Mouse (Mus musculus) kidney, postnatal 36 days (tissue): ENCODE results near the gene Ube4b.
A peak's percentile ranks its signal among the peaks of the same experiment; 100 is the strongest.
"Not testable (repeated sequence)": the region's sequence is repeated elsewhere in the genome, so short reads cannot be mapped to it uniquely, and the experiment has no call there.

ENCODE experiments used
- DNase-seq, 2 experiments: peaks; one replicate each; pipeline ENCODE4 v3.0.0; 2021 to 2022; ENCODE audit warnings: mixed read lengths in 2 of 2

Ube4b gene

GRCm38 (mm10) chr4:149426325-149427199 lies at the start of gene Ube4b:
Gene Ube4b, minus strand, starts transcription at chr4:149426749.
- peak; percentile 98 to 99 for DNase-seq

GRCm38 (mm10) chr4:149475096-149475495 lies 48.5 kb upstream of the Ube4b start:
- no peak for DNase-seq

- no peak for DNase-seq
These were observed 43.0 kb upstream of the Ube4b start for GRCm38 (mm10) chr4:149469557-149469956.

GRCm38 (mm10) chr4:149463435-149463950 lies 36.9 kb upstream of the Ube4b start:
- DNase-seq, result peak; percentile 20 to 31

GRCm38 (mm10) chr4:149462305-149462971 lies 35.9 kb upstream of the Ube4b start:
- DNase-seq, result no peak

- peak; percentile 42 to 45 for DNase-seq
These were observed 35.2 kb upstream of the Ube4b start for GRCm38 (mm10) chr4:149461579-149462304.

GRCm38 (mm10) chr4:149460475-149460874 lies 33.9 kb upstream of the Ube4b start:
- DNase-seq, result not testable (repeated sequence)

GRCm38 (mm10) chr4:149459425-149459824 lies 32.9 kb upstream of the Ube4b start:
- no peak for DNase-seq

- DNase-seq, result no peak
These were observed 32.0 kb upstream of the Ube4b start for GRCm38 (mm10) chr4:149458526-149458925.

- peak; percentile 84 to 88 for DNase-seq
These were observed 31.4 kb upstream of the Ube4b start for GRCm38 (mm10) chr4:149457831-149458430.

- not testable (repeated sequence) for DNase-seq
These were observed 30.6 kb upstream of the Ube4b start for GRCm38 (mm10) chr4:149457163-149457562.

- peak; percentile 17 to 32 for DNase-seq
These were observed 28.3 kb upstream of the Ube4b start, which contains the start of gene Rbp7 for GRCm38 (mm10) chr4:149454879-149455278. Gene Rbp7, minus strand, starts transcription at chr4:149454978.

GRCm38 (mm10) chr4:149454263-149454662 lies 27.7 kb upstream of the Ube4b start:
- DNase-seq, result peak in 1 of 2 experiments; percentile 60

GRCm38 (mm10) chr4:149453656-149454055 lies 27.1 kb upstream of the Ube4b start:
- peak; percentile 41 to 80 for DNase-seq

GRCm38 (mm10) chr4:149450636-149451035 lies 24.1 kb upstream of the Ube4b start:
- DNase-seq, result no peak

- DNase-seq, result no peak
These were observed 19.8 kb upstream of the Ube4b start for GRCm38 (mm10) chr4:149446309-149446708.

GRCm38 (mm10) chr4:149445868-149446267 lies 19.3 kb upstream of the Ube4b start:
- DNase-seq, result peak in 1 of 2 experiments; percentile 58

GRCm38 (mm10) chr4:149444964-149445701 lies 18.6 kb upstream of the Ube4b start:
- DNase-seq, result peak; percentile 94

- no peak for DNase-seq
These were observed 17.9 kb upstream of the Ube4b start for GRCm38 (mm10) chr4:149444465-149444864.

- peak in 1 of 2 experiments; percentile 26 for DNase-seq
These were observed 15.9 kb upstream of the Ube4b start for GRCm38 (mm10) chr4:149442436-149442835.

GRCm38 (mm10) chr4:149440576-149440975 lies 14.0 kb upstream of the Ube4b start:
- peak in 1 of 2 experiments; percentile 30 for DNase-seq

GRCm38 (mm10) chr4:149431887-149432286 lies 5.3 kb upstream of the Ube4b start:
- not testable (repeated sequence) for DNase-seq
